Mouse (Mus musculus): ENCODE data around the gene Rhoh.

Gene Rhoh

GRCm38 (mm10) chr5:65895121-65895692 lies 34.2 kb downstream of the Rhoh start:
- no peak for DNase-seq (ENCODE audit: low spot score)

- no peak for DNase-seq (ENCODE audit: low spot score)
Observed at GRCm38 (mm10) chr5:65895764-65896163, 34.8 kb downstream of the Rhoh start.

DNA sequence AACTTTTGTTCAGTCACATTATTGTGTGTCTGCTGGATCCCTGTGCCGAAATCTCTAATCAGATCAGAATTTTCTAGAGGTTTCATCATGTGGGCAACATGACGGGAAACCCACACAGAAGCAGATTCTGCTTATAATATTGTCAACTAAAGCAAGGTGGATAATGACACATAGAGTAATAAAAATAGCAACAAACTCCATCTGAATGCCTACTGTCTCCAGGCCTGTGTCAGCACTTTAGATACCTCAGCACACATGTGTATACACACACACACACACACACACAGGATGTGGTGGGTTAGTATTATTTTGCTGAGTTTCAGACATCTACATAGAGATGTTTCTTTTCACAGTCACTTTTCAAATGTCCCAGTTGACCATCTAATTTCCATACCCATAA lies 36.7 kb downstream of the Rhoh start:
- DNase-seq (ENCODE audit: low spot score), result no peak

- DNase-seq (ENCODE audit: low spot score), result no peak
Observed at GRCm38 (mm10) chr5:65898683-65899082, 37.7 kb downstream of the Rhoh start.

DNA sequence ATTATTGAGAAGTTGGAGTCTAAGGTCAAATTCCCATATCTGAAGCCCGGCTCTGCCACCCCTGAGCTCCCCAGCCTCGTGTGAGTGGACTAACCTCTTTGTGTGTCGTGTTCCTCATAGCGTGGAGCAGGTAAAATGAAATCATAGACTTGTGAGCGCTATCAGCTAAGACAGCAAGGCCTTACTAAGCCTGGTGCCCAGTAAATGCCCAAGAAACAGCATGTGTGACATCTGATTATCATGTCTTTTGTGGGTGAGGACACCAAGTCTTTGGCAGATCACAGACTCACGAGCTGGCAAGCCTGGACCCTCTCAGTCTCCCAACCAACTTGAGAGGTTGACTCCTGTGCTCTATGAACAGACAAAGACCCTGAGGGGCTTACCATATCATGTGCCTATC lies 39.1 kb downstream of the Rhoh start:
- no peak for DNase-seq (ENCODE audit: low spot score)

- no peak for DNase-seq (ENCODE audit: low spot score)
Observed at GRCm38 (mm10) chr5:65900862-65901265, 39.9 kb downstream of the Rhoh start.

DNA sequence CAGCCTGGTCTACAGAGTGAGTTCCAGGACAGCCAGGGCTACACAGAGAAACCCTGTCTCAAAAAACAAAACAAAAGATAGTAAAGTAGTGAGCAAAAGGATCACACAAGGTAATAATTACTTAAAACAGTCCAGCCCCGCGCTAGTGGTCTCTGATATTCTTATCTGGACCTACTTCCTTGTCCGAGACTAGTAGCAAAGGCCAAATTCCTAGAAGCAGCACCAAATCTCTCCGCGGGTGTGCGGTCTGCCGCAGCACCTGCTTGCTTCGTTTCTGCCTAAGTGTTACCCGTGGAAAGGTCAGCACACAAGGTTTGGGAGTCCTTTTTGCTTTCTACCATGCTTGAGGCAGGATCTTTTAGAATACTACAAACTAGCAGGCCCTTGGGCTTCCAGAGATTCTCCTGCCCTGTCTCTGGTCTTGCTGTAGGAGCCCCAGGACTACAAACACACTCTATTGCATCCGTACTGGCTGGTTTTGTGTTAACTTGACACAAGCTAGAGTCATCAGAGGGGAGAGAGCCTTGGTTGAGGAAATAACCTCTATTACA lies 40.9 kb downstream of the Rhoh start:
- no peak for DNase-seq (ENCODE audit: low spot score)

GRCm38 (mm10) chr5:65902811-65903210 lies 41.8 kb downstream of the Rhoh start:
- DNase-seq (ENCODE audit: low spot score), result no peak

DNA sequence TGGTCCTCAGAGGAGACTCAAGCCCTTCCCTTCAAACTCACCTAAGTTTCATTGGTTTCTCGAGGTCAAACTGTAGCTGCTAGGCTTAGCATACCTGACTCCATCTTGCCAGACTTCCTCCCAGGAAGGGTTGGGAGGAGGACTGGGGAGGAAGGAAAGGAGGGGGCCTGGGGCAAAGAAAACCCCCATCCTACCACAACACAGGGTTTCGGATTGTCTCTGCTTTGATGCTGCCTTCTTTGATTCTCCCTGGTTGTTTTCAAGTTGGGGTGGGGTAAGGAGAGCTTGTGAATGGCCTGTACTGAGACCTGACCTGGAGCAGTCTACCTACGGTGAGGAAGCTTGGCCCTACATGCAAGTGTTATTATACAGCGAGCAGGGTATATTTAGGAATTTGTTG lies 43.5 kb downstream of the Rhoh start:
- no peak for DNase-seq (ENCODE audit: low spot score)

- no peak for DNase-seq (ENCODE audit: low spot score)
Observed at GRCm38 (mm10) chr5:65908751-65909150, 47.7 kb downstream of the Rhoh start.

GRCm38 (mm10) chr5:65909321-65909720 lies 48.3 kb downstream of the Rhoh start:
- DNase-seq (ENCODE audit: low spot score), result no peak

- DNase-seq (ENCODE audit: low spot score), result no peak
Observed at GRCm38 (mm10) chr5:65910398-65910797, 49.4 kb downstream of the Rhoh start.

- no peak for DNase-seq (ENCODE audit: low spot score)
Observed at GRCm38 (mm10) chr5:65911676-65912075, 50.7 kb downstream of the Rhoh start.

DNA sequence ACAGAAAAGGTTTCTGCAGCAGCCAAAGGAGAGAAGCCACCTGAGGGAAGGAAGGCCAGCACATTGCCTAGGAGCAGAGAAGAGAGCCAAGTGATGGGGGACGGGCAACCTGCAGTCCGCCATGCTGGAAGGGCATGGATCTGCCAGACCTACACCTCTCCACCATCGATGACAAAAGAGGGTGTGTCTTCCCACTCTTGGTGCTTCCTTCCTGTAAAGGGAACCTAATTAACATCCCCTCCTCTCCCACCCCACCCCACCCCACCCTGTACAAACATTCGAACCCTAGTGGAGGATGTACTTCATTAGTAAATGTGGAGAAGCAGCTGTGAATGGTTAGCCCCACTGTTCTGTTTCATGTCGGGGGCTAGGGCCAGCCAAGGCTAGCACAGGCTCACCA lies 51.2 kb downstream of the Rhoh start:
- DNase-seq (ENCODE audit: low spot score), result no peak

DNA sequence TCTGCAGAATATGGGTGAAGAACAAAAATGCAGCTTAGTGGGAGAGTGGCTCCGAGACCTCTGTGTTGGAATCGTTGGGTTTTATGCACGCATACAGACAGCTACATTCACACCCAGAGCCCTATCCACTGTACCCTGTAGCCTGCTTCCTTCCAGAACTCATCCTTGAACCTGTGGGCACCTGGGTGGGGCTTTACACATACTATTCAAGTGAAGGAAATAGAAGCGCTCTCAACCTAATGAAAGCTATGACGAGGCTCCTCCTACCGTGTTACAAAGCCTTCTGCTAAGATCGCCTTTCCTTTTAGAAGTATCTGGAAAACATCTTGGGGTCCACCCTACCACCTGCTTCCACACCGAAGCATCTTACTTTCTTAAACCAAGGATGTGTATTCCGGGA lies 52.1 kb downstream of the Rhoh start:
- no peak for DNase-seq (ENCODE audit: low spot score)

DNA sequence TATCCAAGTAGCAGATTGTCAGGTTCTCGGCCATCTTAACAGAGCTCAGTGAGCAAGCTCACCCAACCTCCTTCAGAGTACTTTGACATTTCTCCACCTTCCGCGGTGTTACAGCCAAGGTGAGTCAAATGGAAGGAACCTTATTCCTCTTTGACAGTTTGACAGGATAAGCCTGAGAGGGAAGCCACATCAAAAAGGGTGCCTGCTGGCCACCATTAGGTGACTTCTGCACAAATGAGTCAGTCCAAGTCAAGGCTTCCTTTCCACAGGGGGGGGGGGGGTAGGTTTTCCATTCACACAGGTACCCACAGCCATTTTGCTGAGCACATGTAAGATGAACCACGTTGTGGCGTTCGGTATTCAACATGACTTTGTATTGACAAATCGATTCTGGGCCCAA lies 53.3 kb downstream of the Rhoh start:
- DNase-seq (ENCODE audit: low spot score), result no peak

DNA sequence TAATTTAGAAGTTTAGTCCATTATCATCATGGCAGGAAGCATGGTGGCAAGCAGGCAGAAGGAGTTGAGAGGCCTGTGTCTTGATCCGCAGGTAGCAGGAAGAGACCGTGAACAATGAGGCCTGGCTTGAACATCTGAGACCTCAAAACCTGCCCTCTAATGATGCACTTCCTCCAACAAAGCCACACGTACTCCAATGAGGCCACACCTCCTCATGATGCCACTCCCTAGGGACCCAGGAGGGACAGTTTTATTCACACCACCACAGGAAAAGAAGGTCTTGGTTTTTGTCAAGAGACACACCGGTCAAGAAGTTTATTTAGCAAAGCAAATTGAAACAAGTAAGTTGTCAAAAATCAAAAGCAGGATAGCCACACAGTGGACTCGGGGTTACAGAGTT lies 55.9 kb downstream of the Rhoh start:
- no peak for DNase-seq (ENCODE audit: low spot score)

- no peak for DNase-seq (ENCODE audit: low spot score)
Observed at GRCm38 (mm10) chr5:65918601-65919000, 57.6 kb downstream of the Rhoh start.

GRCm38 (mm10) chr5:65919326-65919725 lies 58.3 kb downstream of the Rhoh start:
- DNase-seq (ENCODE audit: low spot score), result no peak

GRCm38 (mm10) chr5:65919904-65920303 lies 58.9 kb downstream of the Rhoh start:
- DNase-seq (ENCODE audit: low spot score), result no peak

- no peak for DNase-seq (ENCODE audit: low spot score)
Observed at GRCm38 (mm10) chr5:65920701-65921426, 59.9 kb downstream of the Rhoh start.

- no peak for DNase-seq (ENCODE audit: low spot score)
Observed at GRCm38 (mm10) chr5:65921477-65922138, 60.6 kb downstream of the Rhoh start.

DNA sequence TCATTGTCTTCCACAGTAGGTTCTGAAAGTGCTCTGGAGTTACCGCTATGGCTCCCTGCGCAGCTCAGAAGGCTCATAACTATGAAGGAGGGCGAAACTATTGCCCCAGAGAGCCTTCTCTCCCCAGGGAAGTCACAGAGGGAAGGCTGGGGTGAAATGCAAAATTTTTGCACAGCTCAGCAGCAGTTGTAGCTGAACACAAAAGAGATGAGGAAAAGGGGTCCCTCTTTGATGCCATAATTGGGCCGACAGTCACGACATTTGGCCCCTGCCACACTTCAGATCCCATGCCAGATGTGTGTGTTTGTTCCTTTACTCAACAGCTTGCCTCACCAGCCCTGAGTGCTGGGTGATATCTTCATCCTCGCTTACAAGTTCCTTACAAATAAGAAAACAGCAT lies 65.7 kb downstream of the Rhoh start:
- no peak for DNase-seq (ENCODE audit: low spot score)
